Mouse (Mus musculus): Measurements from ENCODE around the gene Gm20708. TPM values are rescaled to one million over a fixed set of nuclear protein-coding genes. Genes with fewer than 3 reads are reported as not detected.

The Gm20708 gene
- polyA plus RNA-seq, 1 experiment from 2014 or later: 1.1 TPM

DNA sequence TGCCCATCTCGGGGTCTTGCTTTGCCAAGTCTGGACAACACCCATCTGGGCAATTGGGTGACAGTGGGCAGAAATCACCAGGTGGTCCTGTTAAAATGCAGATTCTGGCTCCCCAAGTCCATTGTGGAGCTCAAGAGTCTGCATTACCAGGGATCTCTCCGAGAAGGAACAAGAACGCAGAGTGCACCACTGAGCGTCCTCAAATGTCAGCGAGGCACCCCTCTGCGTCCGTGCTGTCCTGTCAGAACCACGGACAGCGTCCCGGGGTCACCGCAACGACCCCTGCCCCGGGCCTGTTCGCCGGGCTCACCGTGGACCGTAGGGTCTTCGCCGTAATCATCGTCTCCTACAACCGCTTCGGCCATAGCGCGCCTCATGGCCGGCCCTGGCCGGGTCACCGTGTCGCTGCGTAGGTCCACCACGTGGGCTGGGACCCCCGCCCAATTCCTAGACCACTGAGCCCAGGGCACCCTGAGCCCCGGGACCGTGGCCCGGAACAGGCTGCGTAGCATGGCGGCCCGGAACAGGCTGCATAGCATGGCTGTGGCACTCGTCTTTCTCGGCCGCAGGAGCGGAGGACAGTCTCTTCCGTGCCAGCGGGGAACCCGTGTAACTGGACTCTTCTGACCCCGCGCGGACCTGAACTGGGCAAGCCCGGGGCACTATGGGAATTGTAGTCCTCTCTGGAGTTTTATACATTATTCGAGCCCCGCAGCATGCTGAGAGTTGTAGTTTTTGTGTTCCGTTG lies 63.6 kb downstream of the Gm20708 start, which contains the start of gene Tha1:
Gene Tha1, minus strand, starts transcription at position 621 of the 748 bp plus-strand sequence.
- Histone ChIP-seq H3K27me3 (ENCODE audit: control insufficient read depth, insufficient read depth, low read length) (no peaks in the 10 kb centered on the region), H3K9ac (replicated peaks; ENCODE audit: low read depth, low read length) (peak within 1 kb of the TSS; percentile 61), H3K4me1 (ENCODE audit: control insufficient read depth, insufficient read depth, low read length) (peaks cover 11% of the 10 kb centered on the region; the same call in 1 of the 2 replicates), H3K4me2 (replicated peaks; ENCODE audit: low read depth, low read length) (peak within 1 kb of the TSS; percentile 87), H3K36me3 (ENCODE audit: control insufficient read depth, insufficient read depth, low read length) (no peaks in the 10 kb centered on the region), H3K4me3 (ENCODE audit: low read depth, low read length) (peak within 1 kb of the TSS; percentile 77), H3K27ac (ENCODE audit: low read length) (no peak within 1 kb of the TSS), H3K9me3 (ENCODE audit: control insufficient read depth, low read depth, low read length) (no peaks in the 10 kb centered on the region)
- 1% methylated on average over 51 of the region's 51 CpGs for WGBS
- peak; percentile 61 for ATAC-seq (ENCODE audit: insufficient number of reproducible peaks, insufficient read depth, low FRiP score, low read depth)

DNA sequence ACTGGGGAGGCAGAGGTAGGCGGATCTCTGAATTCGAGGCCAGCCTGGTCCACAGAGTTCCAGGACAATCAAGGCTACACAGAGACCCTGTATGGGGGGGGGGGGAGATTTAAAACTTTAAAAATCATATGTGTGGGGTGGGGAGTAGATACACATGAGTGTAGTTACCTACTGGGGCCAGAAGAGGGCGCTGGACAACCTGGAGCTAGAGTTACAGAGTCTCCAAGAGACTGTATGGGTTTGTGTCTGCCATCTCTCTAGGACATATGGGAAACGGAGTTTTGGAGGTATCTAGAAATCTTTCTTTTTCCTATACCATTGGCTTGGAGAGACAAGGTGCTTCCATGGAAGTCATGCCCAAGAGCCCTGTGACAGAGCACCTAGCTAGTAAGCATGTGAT lies 65.0 kb downstream of the Gm20708 start:
- Histone ChIP-seq H3K27me3 (ENCODE audit: control insufficient read depth, insufficient read depth, low read length) (no peaks in the 10 kb centered on the region), H3K4me3 (ENCODE audit: low read depth, low read length) (no peak overlapping the region), H3K27ac (ENCODE audit: low read length) (no peak overlapping the region), H3K4me1 (ENCODE audit: control insufficient read depth, insufficient read depth, low read length) (peaks cover 23% of the 10 kb centered on the region), H3K9me3 (ENCODE audit: control insufficient read depth, low read depth, low read length) (no peaks in the 10 kb centered on the region), H3K4me2 (replicated peaks; ENCODE audit: low read depth, low read length) (no peak overlapping the region), H3K36me3 (ENCODE audit: control insufficient read depth, insufficient read depth, low read length) (no peaks in the 10 kb centered on the region), H3K9ac (replicated peaks; ENCODE audit: low read depth, low read length) (no peak overlapping the region)
- ATAC-seq (ENCODE audit: insufficient number of reproducible peaks, insufficient read depth, low FRiP score, low read depth): no peak
- WGBS: 59% methylated on average over 4 of the region's 4 CpGs

DNA sequence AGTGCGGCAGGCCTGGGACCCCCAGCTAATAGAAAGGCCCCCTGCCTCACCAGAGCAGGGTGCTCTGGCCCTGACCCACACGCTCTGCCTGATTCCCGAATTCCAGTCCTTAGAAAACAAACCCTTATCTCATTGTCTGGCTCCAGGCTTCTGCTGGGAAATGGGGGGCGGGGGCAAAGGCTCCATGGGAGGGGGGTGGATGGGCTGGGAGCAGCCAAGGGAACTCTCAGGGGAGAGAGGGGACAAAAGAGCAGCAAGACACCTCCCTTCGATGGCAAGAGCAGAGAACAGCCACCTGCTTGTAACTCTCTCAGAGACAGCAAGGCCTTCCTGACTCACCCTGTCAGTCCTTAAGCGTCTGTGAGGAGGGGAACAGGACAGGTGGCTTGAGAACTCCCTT lies 66.2 kb downstream of the Gm20708 start:
- Histone ChIP-seq H3K4me2 (replicated peaks; ENCODE audit: low read depth, low read length) (no peak overlapping the region), H3K9ac (replicated peaks; ENCODE audit: low read depth, low read length) (no peak overlapping the region), H3K4me3 (ENCODE audit: low read depth, low read length) (no peak overlapping the region), H3K9me3 (ENCODE audit: control insufficient read depth, low read depth, low read length) (no peaks in the 10 kb centered on the region), H3K4me1 (ENCODE audit: control insufficient read depth, insufficient read depth, low read length) (peaks cover 22% of the 10 kb centered on the region), H3K27ac (ENCODE audit: low read length) (no peak overlapping the region), H3K27me3 (ENCODE audit: control insufficient read depth, insufficient read depth, low read length) (no peaks in the 10 kb centered on the region), H3K36me3 (ENCODE audit: control insufficient read depth, insufficient read depth, low read length) (no peaks in the 10 kb centered on the region)
- WGBS: 30% methylated on average over 6 of the region's 6 CpGs
- ATAC-seq (ENCODE audit: insufficient number of reproducible peaks, insufficient read depth, low FRiP score, low read depth): no peak

DNA sequence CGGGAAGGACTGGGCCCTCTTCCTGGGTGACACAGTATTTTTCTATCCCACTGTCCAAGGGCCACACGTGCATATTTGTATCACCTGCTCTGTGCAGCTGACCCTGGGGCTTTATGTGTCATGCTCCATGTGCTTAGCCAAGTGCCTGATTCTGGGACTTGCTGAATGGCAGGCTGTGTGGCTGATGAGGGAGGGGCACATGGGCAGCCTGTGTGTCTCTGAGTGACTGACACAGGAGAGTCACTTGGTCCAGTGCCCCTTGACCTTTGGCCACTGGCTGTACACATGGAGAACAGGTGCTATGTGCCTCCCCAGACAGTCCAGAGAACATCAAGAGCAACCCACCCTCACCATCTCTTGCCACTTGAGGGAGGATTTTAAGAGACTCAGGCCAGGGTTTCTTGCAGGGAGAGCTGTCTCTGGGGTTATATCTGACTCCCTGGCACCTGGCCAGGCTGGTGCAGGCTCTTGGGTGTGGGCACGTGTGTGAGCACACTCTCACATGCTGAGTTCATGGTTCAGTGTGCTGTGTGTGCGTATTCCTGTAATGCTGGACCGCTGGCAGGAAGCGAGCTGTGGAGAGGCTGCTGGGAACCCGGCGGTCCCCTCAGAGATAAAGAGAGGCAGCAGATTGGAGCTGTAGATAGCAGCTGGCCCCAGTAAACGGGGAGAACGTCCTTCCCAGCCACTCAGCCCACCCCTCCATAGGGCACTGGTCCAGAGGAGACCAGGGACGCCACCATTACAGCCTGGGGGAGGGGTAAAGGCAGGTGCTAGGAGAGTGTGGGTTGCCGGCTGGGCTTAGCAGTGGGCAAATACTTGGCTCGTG lies 68.7 kb downstream of the Gm20708 start:
- Histone ChIP-seq H3K9me3 (ENCODE audit: control insufficient read depth, low read depth, low read length) (no peaks in the 10 kb centered on the region), H3K9ac (replicated peaks; ENCODE audit: low read depth, low read length) (no peak overlapping the region), H3K4me1 (ENCODE audit: control insufficient read depth, insufficient read depth, low read length) (peaks cover 39% of the 10 kb centered on the region), H3K4me3 (ENCODE audit: low read depth, low read length) (no peak overlapping the region), H3K36me3 (ENCODE audit: control insufficient read depth, insufficient read depth, low read length) (no peaks in the 10 kb centered on the region), H3K27ac (ENCODE audit: low read length) (peak overlapping the region; percentile 48; the same call in 1 of the 2 replicates), H3K4me2 (replicated peaks; ENCODE audit: low read depth, low read length) (peak overlapping the region; percentile 16; the same call in 1 of the 2 replicates), H3K27me3 (ENCODE audit: control insufficient read depth, insufficient read depth, low read length) (no peaks in the 10 kb centered on the region)
- peak; percentile 43; the same call in 1 of the 2 replicates for ATAC-seq (ENCODE audit: insufficient number of reproducible peaks, insufficient read depth, low FRiP score, low read depth)
- 21% methylated on average over 13 of the region's 13 CpGs for WGBS

DNA sequence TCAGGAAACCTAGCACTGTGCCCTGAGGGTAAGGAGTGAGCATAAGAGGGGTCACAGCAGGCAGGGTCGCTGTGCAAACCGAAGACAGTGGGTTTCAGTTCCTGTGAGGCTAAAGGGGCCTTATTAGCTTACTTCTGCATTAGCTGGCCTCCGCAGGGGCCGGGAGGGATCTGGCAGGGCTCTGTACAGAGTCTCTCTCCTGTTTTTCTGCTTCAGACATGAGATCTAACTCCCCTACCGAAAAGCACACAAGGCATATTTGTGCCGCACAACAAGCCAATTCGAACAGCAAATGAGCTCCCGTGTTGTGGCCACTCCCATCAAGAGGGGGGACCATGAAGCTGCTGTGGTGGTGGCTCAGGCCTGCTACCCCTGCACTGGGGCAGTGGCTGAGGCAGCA lies 69.4 kb downstream of the Gm20708 start:
- no peak overlapping the region for H3K9ac ChIP-seq (replicated peaks; ENCODE audit: low read depth, low read length)
- peaks cover 39% of the 10 kb centered on the region for H3K4me1 ChIP-seq (ENCODE audit: control insufficient read depth, insufficient read depth, low read length)
- no peak for ATAC-seq (ENCODE audit: insufficient number of reproducible peaks, insufficient read depth, low FRiP score, low read depth)
- peak overlapping the region; percentile 48; the same call in 1 of the 2 replicates for H3K27ac ChIP-seq (ENCODE audit: low read length)
- H3K27me3 ChIP-seq (ENCODE audit: control insufficient read depth, insufficient read depth, low read length): no peaks in the 10 kb centered on the region
- H3K4me3 ChIP-seq (ENCODE audit: low read depth, low read length): no peak overlapping the region
- H3K4me2 ChIP-seq (replicated peaks; ENCODE audit: low read depth, low read length): peak overlapping the region; percentile 16; the same call in 1 of the 2 replicates
- H3K36me3 ChIP-seq (ENCODE audit: control insufficient read depth, insufficient read depth, low read length): no peaks in the 10 kb centered on the region
- 20% methylated on average over 8 of the region's 8 CpGs for WGBS
- no peaks in the 10 kb centered on the region for H3K9me3 ChIP-seq (ENCODE audit: control insufficient read depth, low read depth, low read length)

DNA sequence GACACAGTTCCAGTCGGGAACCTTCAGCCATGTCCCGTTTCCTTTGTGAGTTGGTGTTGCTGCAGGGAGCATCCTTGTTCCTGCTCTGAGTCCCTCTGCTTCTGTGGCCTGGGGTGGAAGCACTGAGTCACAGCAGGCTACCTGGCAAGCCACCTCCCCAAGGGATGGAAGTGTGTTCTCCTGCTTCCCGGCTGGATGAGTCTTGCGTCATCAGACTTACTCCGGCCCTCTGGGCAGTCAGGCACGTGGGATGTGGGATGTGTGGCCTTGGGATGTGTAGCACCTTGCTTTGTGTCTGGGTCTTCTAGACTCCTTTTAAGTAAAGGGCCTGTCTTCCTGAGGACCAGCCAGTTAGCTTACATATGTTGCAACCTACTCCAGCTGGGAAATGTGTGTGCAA lies 70.2 kb downstream of the Gm20708 start:
- Histone ChIP-seq H3K9me3 (ENCODE audit: control insufficient read depth, low read depth, low read length) (no peaks in the 10 kb centered on the region), H3K36me3 (ENCODE audit: control insufficient read depth, insufficient read depth, low read length) (no peaks in the 10 kb centered on the region), H3K9ac (replicated peaks; ENCODE audit: low read depth, low read length) (no peak overlapping the region), H3K4me2 (replicated peaks; ENCODE audit: low read depth, low read length) (no peak overlapping the region), H3K27me3 (ENCODE audit: control insufficient read depth, insufficient read depth, low read length) (no peaks in the 10 kb centered on the region), H3K4me1 (ENCODE audit: control insufficient read depth, insufficient read depth, low read length) (peaks cover 39% of the 10 kb centered on the region), H3K4me3 (ENCODE audit: low read depth, low read length) (no peak overlapping the region), H3K27ac (ENCODE audit: low read length) (no peak overlapping the region)
- ATAC-seq (ENCODE audit: insufficient number of reproducible peaks, insufficient read depth, low FRiP score, low read depth): no peak
- WGBS: 81% methylated on average over 6 of the region's 6 CpGs

DNA sequence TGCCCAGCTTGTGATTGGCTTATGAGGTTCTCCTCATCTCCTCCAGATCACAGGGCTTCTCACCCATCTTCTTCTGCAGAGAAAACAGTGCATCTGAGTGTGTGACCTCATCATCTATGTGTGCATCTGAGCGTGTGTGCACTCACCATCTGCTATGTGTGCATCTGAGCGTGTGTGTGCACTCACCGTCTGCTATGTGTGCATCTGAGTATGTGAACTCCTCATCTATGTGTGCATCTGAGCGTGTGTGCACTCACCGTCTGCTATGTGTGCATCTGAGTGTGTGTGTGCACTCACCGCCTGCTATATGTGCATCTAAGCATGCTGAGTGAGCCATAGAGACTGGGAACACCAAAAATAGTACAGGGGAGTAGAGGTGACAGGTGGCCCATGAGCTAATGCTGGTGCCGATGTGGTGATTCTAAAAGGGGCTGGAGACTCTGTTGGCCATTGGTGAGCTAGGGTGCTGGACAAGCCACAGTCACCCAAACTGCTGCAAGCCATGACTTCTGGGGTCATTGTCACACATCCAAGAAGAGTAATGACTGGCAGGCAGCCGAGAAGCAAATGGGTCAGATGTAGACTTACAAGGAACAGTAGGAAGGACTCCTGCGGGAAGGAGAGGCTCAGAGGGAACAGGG lies 71.0 kb downstream of the Gm20708 start:
- H3K4me1 ChIP-seq (ENCODE audit: control insufficient read depth, insufficient read depth, low read length): peaks cover 39% of the 10 kb centered on the region
- H3K9me3 ChIP-seq (ENCODE audit: control insufficient read depth, low read depth, low read length): no peaks in the 10 kb centered on the region
- 90% methylated on average over 9 of the region's 9 CpGs for WGBS
- H3K4me3 ChIP-seq (ENCODE audit: low read depth, low read length): no peak overlapping the region
- H3K9ac ChIP-seq (replicated peaks; ENCODE audit: low read depth, low read length): no peak overlapping the region
- ATAC-seq (ENCODE audit: insufficient number of reproducible peaks, insufficient read depth, low FRiP score, low read depth): no peak
- H3K36me3 ChIP-seq (ENCODE audit: control insufficient read depth, insufficient read depth, low read length): no peaks in the 10 kb centered on the region
- no peak overlapping the region for H3K27ac ChIP-seq (ENCODE audit: low read length)
- H3K4me2 ChIP-seq (replicated peaks; ENCODE audit: low read depth, low read length): no peak overlapping the region
- no peaks in the 10 kb centered on the region for H3K27me3 ChIP-seq (ENCODE audit: control insufficient read depth, insufficient read depth, low read length)

DNA sequence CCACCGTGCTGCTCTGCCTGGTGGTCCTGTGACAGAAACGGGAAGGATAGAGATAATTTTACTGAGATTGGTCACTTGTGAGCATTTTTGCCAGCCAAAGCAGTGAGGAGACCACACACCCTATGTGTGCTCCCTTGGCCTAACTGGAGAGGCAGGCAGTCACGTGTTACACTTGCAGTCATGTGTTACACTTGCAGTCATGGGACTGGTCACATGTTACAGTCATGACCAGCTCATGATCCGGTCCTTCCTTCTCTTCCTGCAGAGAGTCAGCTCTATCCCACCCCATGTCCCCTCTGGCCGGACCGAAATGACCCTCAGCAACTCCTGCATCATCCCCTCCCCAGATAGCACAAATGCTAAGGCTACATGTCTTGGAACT lies 71.5 kb downstream of the Gm20708 start:
- Histone ChIP-seq H3K27me3 (ENCODE audit: control insufficient read depth, insufficient read depth, low read length) (no peaks in the 10 kb centered on the region), H3K4me2 (replicated peaks; ENCODE audit: low read depth, low read length) (no peak overlapping the region), H3K4me3 (ENCODE audit: low read depth, low read length) (no peak overlapping the region), H3K36me3 (ENCODE audit: control insufficient read depth, insufficient read depth, low read length) (no peaks in the 10 kb centered on the region), H3K9ac (replicated peaks; ENCODE audit: low read depth, low read length) (no peak overlapping the region), H3K27ac (ENCODE audit: low read length) (peak overlapping the region; percentile 61; the same call in 1 of the 2 replicates), H3K9me3 (ENCODE audit: control insufficient read depth, low read depth, low read length) (no peaks in the 10 kb centered on the region), H3K4me1 (ENCODE audit: control insufficient read depth, insufficient read depth, low read length) (peaks cover 35% of the 10 kb centered on the region)
- no peak for ATAC-seq (ENCODE audit: insufficient number of reproducible peaks, insufficient read depth, low FRiP score, low read depth)
- 76% methylated on average over 6 of the region's 6 CpGs for WGBS

All from stomach, embryonic 14.5 days (tissue).